8 mouse cellular contexts compared by ENCODE assay signal in the genomic region with DNA sequence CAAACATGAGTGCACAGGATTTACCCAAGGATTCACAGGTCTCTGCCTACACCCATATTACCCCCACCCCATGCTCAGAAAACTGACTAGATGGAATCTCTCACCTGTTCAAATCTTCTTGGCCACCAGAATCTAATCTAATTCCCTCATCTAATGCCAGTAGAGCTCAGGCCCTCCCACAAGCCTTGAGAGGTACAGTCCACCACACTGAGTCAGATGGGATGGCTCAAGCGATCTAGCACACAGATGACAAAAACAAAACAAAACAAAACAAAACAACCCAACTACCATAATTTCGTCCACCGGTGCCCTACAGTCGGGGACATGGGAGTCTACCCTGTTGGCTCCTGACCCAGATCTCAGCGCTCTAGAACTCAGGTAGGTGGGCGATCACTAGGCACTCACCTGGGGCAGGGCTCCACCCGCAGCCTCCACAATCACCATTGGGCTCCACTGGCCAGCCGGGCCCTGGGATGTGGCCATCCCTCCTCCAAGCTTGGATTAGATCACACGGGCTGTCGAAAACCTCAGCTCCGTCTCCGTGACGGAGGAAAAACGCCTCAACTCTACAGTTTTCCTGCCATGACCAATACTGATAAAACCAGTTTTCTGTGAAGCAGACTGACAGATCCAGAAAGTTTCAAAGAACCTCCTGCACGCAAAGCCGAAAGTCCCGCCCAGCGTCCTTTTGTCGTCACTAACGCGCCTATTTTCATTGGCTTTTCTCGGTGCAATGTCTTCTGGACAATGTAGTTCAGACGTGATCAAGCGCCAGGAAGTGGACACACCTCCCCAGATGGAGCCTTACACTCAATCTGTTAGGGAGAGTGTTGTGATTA. TPM values are rescaled to one million over a fixed set of nuclear protein-coding genes. Genes with fewer than 3 reads are reported as not detected.
DNase-seq lines count a peak whose midpoint lies in the region.
"Not testable (repeated sequence)": the region's sequence is repeated elsewhere in the genome, so short reads cannot be mapped to it uniquely, and the experiment has no call there.

TSS of gene Zfp772 (minus strand) at position 686 of the 839 bp plus-strand sequence.

- H3K9me3 ChIP-seq in embryonic facial prominence, embryonic 10.5 days; heart, embryonic 10.5 days; megakaryocyte, embryonic 14.5 days: not testable (repeated sequence)

- H3K4me1 ChIP-seq in embryonic facial prominence, embryonic 10.5 days; heart, embryonic 10.5 days; megakaryocyte, embryonic 14.5 days: not testable (repeated sequence)

- peak within 1 kb of the TSS; percentile 60 for H3K4me3 ChIP-seq in embryonic facial prominence, embryonic 10.5 days
- peak within 1 kb of the TSS; percentile 57 for H3K4me3 ChIP-seq in heart, embryonic 10.5 days
- H3K4me3 ChIP-seq in megakaryocyte, embryonic 14.5 days (replicated peaks) = peak within 1 kb of the TSS; percentile 82

- DNase-seq in adrenal gland, adult 8-10 months = peak; percentile 37
- DNase-seq in embryonic facial prominence, embryonic 10.5 days (ENCODE audit: low spot score) = peak; percentile 22
- not testable (repeated sequence) for DNase-seq in heart, embryonic 10.5 days (ENCODE audit: low spot score)
- DNase-seq in kidney, adult 18-20 months = peak; percentile 65
- DNase-seq in left cerebral cortex, postnatal 36 days (ENCODE audit: low spot score in 2 of 2) = peak; percentile 19 to 39
- peak; percentile 57 to 68 for DNase-seq in right cerebral cortex, postnatal 10 days (ENCODE audit: low spot score in 2 of 2)
- DNase-seq in yolk sac, embryonic 10.5 days (ENCODE audit: low spot score) = peak; percentile 36

- H3K27ac ChIP-seq in embryonic facial prominence, embryonic 10.5 days (replicated peaks); heart, embryonic 10.5 days: not testable (repeated sequence)

- WGBS in embryonic facial prominence, embryonic 10.5 days = under 1% methylated on average over 24 of the region's 24 CpGs
- 1% methylated on average over 24 of the region's 24 CpGs for WGBS in heart, embryonic 10.5 days

- not testable (repeated sequence) for H3K27me3 ChIP-seq in embryonic facial prominence, embryonic 10.5 days (replicated peaks; ENCODE audit: low read depth, poor library complexity, severe bottlenecking); heart, embryonic 10.5 days (ENCODE audit: insufficient read depth, poor library complexity, severe bottlenecking); megakaryocyte, embryonic 14.5 days (replicated peaks)

- peaks cover 21% of the 10 kb centered on the region for H3K36me3 ChIP-seq in embryonic facial prominence, embryonic 10.5 days (replicated peaks)
- H3K36me3 ChIP-seq in heart, embryonic 10.5 days = not testable (repeated sequence)
- H3K36me3 ChIP-seq in megakaryocyte, embryonic 14.5 days (replicated peaks; ENCODE audit: low read length) = peaks cover 10% of the 10 kb centered on the region

- intact Hi-C loops in left cerebral cortex, postnatal 36 days (cut with DNase I) = not testable (repeated sequence)

RNA-seq across cellular contexts. Expression of gene Zfp772, which starts in this region (rescaled TPM):
- 1 to 10 TPM; 4.1 to 7.7 (median 6.5) TPM for total RNA-seq in adrenal gland, adult 8-10 months (2022)
- 9.5 and 9.8 TPM in 2 replicates for polyA plus RNA-seq in embryonic facial prominence, embryonic 10.5 days (2016; fragmentation: Nextera tagmentation; extraction: Ambion mirVana)
- polyA plus RNA-seq in heart, embryonic 10.5 days (2016; fragmentation: Nextera tagmentation; extraction: Ambion mirVana) = 4.2 and 5.8 TPM in 2 replicates
- total RNA-seq in left cerebral cortex, postnatal 36 days (2021) = 10 to 100 TPM in 1 of 2 experiments, 1 to 10 TPM in 1; 7.5 to 10.0 TPM
- not detected in 2 replicates for polyA plus RNA-seq in megakaryocyte, embryonic 14.5 days (2012; ENCODE audit: insufficient read depth, low replicate concordance)
